26 mouse cellular contexts compared by ENCODE assay signal in genomic region chr17:66712456-66713205, GRCm38 (mm10).
DNase-seq lines count a peak whose midpoint lies in the region; ATAC-seq and TF ChIP-seq lines count a peak whose summit lies in the region.
"Had no signal": no experiment of that assay in that cellular context is flagged by ENCODE, and none has a peak within 500 bp of the region (broad histone marks: within the 10 kb centered on the region; RNA-seq: fewer than 3 reads in every experiment).

No protein-coding gene starts in this region.

- H3K27me3 ChIP-seq in intestine, embryonic 15.5 days (replicated peaks), result no peaks in the 10 kb centered on the region
- H3K27me3 ChIP-seq in intestine, postnatal 0 days (replicated peaks; ENCODE audit: control insufficient read depth, insufficient read depth, low read length), result no peaks in the 10 kb centered on the region
- H3K27me3 ChIP-seq in midbrain, embryonic 11.5 days (ENCODE audit: control insufficient read depth, insufficient read depth, low read length), result no peaks in the 10 kb centered on the region
- no peaks in the 10 kb centered on the region for H3K27me3 ChIP-seq in midbrain, embryonic 10.5 days (ENCODE audit: low read depth, poor library complexity, severe bottlenecking)
- H3K27me3 ChIP-seq: embryonic facial prominence, embryonic 13.5 days; embryonic facial prominence, embryonic 15.5 days; forebrain, embryonic 12.5 days; Patski had no signal

- TF ChIP-seq CTCF in intestine, postnatal 0 days (IDR thresholded peaks at IDR 0.05; ENCODE audit: low read depth), result no peak
- no peak for TF ChIP-seq CTCF in bone marrow macrophage, adult 2 months (IDR thresholded peaks at IDR 0.05; ENCODE audit: low read depth, low read length)

- no peak for ATAC-seq in intestine, embryonic 15.5 days
- ATAC-seq in intestine, postnatal 0 days, result no peak
- no peak for ATAC-seq in midbrain, embryonic 11.5 days (ENCODE audit: low FRiP score)
- ATAC-seq: activated CD4-positive, CD25-positive, alpha-beta regulatory T cell, adult 4 months; forebrain, embryonic 14.5 days; forebrain, embryonic 16.5 days; Patski had no signal

- no peaks in the 10 kb centered on the region for H3K79me2 ChIP-seq in macrophage (ENCODE audit: inconsistent target)

- H3K27ac ChIP-seq in intestine, embryonic 15.5 days, result peak overlapping the region; percentile 88; the same call in 1 of the 2 replicates
- H3K27ac ChIP-seq in intestine, postnatal 0 days (ENCODE audit: low read depth, low read length), result no peak overlapping the region
- H3K27ac ChIP-seq in midbrain, embryonic 11.5 days (ENCODE audit: low read depth, low read length), result no peak overlapping the region
- no peak overlapping the region for H3K27ac ChIP-seq in midbrain, embryonic 10.5 days (replicated peaks)
- peak overlapping the region; percentile 100 for H3K27ac ChIP-seq in bone marrow macrophage, adult 2 months (ENCODE audit: insufficient read depth, low read depth, low read length)
- H3K27ac ChIP-seq in macrophage, result peak overlapping the region; percentile 100
- H3K27ac ChIP-seq: embryonic facial prominence, embryonic 13.5 days; embryonic facial prominence, embryonic 15.5 days; forebrain, embryonic 10.5 days; forebrain, embryonic 12.5 days had no signal

- no peak overlapping the region for H3K4me3 ChIP-seq in intestine, embryonic 15.5 days (replicated peaks)
- H3K4me3 ChIP-seq in intestine, postnatal 0 days (ENCODE audit: low read depth, low read length), result no peak overlapping the region
- H3K4me3 ChIP-seq in midbrain, embryonic 11.5 days (ENCODE audit: low read depth, low read length), result no peak overlapping the region
- no peak overlapping the region for H3K4me3 ChIP-seq in midbrain, embryonic 10.5 days
- no peak overlapping the region for H3K4me3 ChIP-seq in bone marrow macrophage, adult 2 months (ENCODE audit: insufficient read depth, low read length)
- no peak overlapping the region for H3K4me3 ChIP-seq in macrophage (ENCODE audit: inconsistent target)
- H3K4me3 ChIP-seq: embryonic facial prominence, embryonic 13.5 days; embryonic facial prominence, embryonic 15.5 days; erythroblast, embryonic 14.5 days; forebrain, embryonic 10.5 days; forebrain, embryonic 12.5 days had no signal

- H3K36me3 ChIP-seq in intestine, embryonic 15.5 days, result no peaks in the 10 kb centered on the region
- H3K36me3 ChIP-seq in intestine, postnatal 0 days (ENCODE audit: control insufficient read depth, insufficient read depth), result no peaks in the 10 kb centered on the region
- H3K36me3 ChIP-seq in midbrain, embryonic 11.5 days (ENCODE audit: control insufficient read depth, insufficient read depth, low read length), result no peaks in the 10 kb centered on the region
- H3K36me3 ChIP-seq in midbrain, embryonic 10.5 days, result no peaks in the 10 kb centered on the region
- H3K36me3 ChIP-seq in macrophage (ENCODE audit: inconsistent target), result no peaks in the 10 kb centered on the region
- H3K36me3 ChIP-seq: embryonic facial prominence, embryonic 13.5 days; embryonic facial prominence, embryonic 15.5 days; forebrain, embryonic 10.5 days; forebrain, embryonic 12.5 days had no signal

- 86% methylated on average over 9 of the region's 9 CpGs for WGBS in intestine, embryonic 15.5 days
- 83% methylated on average over 9 of the region's 9 CpGs for WGBS in intestine, postnatal 0 days
- WGBS in midbrain, embryonic 11.5 days, result 89% methylated on average over 9 of the region's 9 CpGs
- 92% methylated on average over 9 of the region's 9 CpGs for WGBS in midbrain, embryonic 10.5 days
- 93% methylated on average over 9 of the region's 9 CpGs for WGBS in macrophage (ENCODE audit: missing documents)

- DNase-seq in midbrain, embryonic 11.5 days (ENCODE audit: low spot score, missing footprints), result peak; percentile 65
- no peak for DNase-seq in midbrain, embryonic 10.5 days (ENCODE audit: low spot score)
- no peak for DNase-seq in spleen, adult 12 weeks (ENCODE audit: low spot score)
- no peak for DNase-seq in kidney, adult 11 months
- DNase-seq: adrenal gland, adult 2 months; adrenal gland, postnatal 10 days; adrenal gland, postnatal 25 days; cerebellum, adult 11-12 months; cerebellum, adult 2 months; cerebellum, adult 9-11 months; cerebellum, postnatal 14 days; cerebellum, postnatal 36 days; embryo, embryonic 11 days had no signal

- no peak overlapping the region for H3K4me2 ChIP-seq in intestine, embryonic 15.5 days (replicated peaks)
- no peak overlapping the region for H3K4me2 ChIP-seq in intestine, postnatal 0 days (replicated peaks; ENCODE audit: low read depth)
- no peak overlapping the region for H3K4me2 ChIP-seq in midbrain, embryonic 11.5 days
- H3K4me2 ChIP-seq: embryonic facial prominence, embryonic 13.5 days; embryonic facial prominence, embryonic 15.5 days; forebrain, embryonic 12.5 days had no signal

- TF ChIP-seq POLR2A in bone marrow macrophage, adult 2 months (IDR thresholded peaks at IDR 0.05; ENCODE audit: borderline replicate concordance, low read depth, low read length), result no peak

- peaks cover 16% of the 10 kb centered on the region for H3K4me1 ChIP-seq in intestine, embryonic 15.5 days (replicated peaks)
- H3K4me1 ChIP-seq in intestine, postnatal 0 days (replicated peaks; ENCODE audit: control insufficient read depth, insufficient read depth, low read length), result 0 out of 2 replicates have a peak, but pooled peaks cover 4% of the 10 kb centered on the region
- peaks cover 3% of the 10 kb centered on the region for H3K4me1 ChIP-seq in midbrain, embryonic 11.5 days (ENCODE audit: control insufficient read depth, insufficient read depth, low read length)
- H3K4me1 ChIP-seq in midbrain, embryonic 10.5 days, result peaks cover 36% of the 10 kb centered on the region
- H3K4me1 ChIP-seq in bone marrow macrophage, adult 2 months (ENCODE audit: control insufficient read depth, insufficient read depth, low read length), result peaks cover 45% of the 10 kb centered on the region

- H3K9me3 ChIP-seq in intestine, embryonic 15.5 days, result no peaks in the 10 kb centered on the region
- H3K9me3 ChIP-seq in intestine, postnatal 0 days (ENCODE audit: control insufficient read depth), result no peaks in the 10 kb centered on the region
- H3K9me3 ChIP-seq in midbrain, embryonic 11.5 days (ENCODE audit: control insufficient read depth, low read length), result no peaks in the 10 kb centered on the region
- no peaks in the 10 kb centered on the region for H3K9me3 ChIP-seq in midbrain, embryonic 10.5 days (replicated peaks)
- H3K9me3 ChIP-seq: embryonic facial prominence, embryonic 13.5 days; embryonic facial prominence, embryonic 15.5 days; forebrain, embryonic 10.5 days; forebrain, embryonic 12.5 days had no signal

- H3K9ac ChIP-seq in intestine, embryonic 15.5 days, result no peak overlapping the region
- H3K9ac ChIP-seq in intestine, postnatal 0 days (ENCODE audit: low read depth, low read length), result no peak overlapping the region
- H3K9ac ChIP-seq in midbrain, embryonic 11.5 days (ENCODE audit: low read length), result no peak overlapping the region
- H3K9ac ChIP-seq: embryonic facial prominence, embryonic 13.5 days; embryonic facial prominence, embryonic 15.5 days; forebrain, embryonic 12.5 days had no signal

Comparison
In these comparisons a context has a peak if more than half of its experiments do, and no peak if none do; other contexts are left out.
1. H3K27ac ChIP-seq: peak in intestine, embryonic 15.5 days (single experiment), bone marrow macrophage, adult 2 months (single experiment) and macrophage (single experiment); none in intestine, postnatal 0 days (single experiment), midbrain, embryonic 11.5 days (single experiment) and midbrain, embryonic 10.5 days (single experiment).